Mouse (Mus musculus) v-Abl transformed pro-B cells (cell line): ENCODE measurements around the gene Sp6.

Source experiments
- in situ Hi-C, 2 experiments: fragments of 400-800 bp; cut with MboI; formaldehyde crosslinking; loops; one replicate each; pipeline ENCODE4 v1.15.1; 2025; ENCODE audit not compliant: unreplicated experiment in 2 of 2

The Sp6 gene

DNA sequence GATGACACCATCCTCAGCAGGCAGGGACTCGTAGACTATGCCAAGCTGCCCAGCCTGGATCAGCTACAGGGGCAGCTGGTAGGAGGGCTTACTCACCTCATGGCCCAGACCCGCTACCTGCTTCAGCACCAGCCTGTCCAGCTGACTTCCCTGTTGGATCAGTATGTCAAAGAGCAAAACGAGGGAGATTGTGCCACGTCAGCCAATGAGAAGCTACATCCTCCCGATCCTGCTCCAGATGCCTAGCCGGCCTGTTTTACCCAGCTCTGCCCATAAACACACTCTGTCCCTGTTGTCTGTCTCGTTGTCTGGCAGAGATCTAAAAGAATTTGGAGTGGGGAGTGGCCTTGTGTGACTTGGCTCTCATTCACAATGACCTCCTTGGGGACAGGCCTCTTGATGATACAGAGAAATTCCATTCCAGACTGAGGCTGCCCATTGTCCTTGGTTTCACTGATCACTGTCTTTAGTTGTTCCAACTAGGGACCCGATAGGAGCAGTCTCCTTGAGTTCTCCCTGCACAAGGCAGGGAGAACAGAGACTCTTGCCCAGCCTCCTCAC is 35.0 kb downstream of the Sp6 start:
- in situ Hi-C loops, result loop anchor here in 1 of 2 experiments (10.0 kb wide), 1 partner anchor 273 kb away; the partner anchor contains the start of gene Snx11

DNA sequence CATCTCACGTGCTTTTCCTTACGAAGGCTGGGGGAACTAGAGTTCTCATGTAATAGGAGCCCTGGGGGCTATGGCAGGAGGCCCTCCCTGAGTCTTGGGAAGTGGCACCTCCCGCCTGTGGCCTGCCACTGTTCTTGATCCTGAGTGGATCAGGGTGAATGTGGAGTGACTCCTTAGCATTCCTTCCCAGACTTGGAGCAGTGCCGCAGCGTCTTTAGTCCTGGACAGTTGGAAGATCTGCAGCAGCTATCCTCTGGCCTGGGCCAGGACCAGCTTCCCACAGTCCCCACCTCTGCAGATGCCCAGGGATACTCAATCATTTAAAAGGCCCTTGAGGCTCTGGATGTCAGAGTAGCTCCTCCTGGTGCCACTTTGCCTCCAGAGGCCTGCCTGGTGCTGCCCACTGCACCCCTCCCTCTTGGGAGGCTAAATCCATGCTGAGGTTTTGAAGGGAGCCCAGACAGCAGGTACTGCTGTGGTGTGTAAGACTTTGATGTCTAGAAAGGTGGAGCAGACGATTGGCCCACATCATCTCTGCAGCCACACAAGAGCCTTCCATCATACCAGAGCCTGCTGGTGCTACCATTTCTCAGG is 36.4 kb downstream of the Sp6 start:
- in situ Hi-C loops, result loop anchor here in 1 of 2 experiments (10.0 to 25.0 kb wide), 2 partner anchors 275 to 762 kb away; partner anchors contain the start of genes Hoxb6, Hoxb7, Hoxb8 and Snx11

DNA sequence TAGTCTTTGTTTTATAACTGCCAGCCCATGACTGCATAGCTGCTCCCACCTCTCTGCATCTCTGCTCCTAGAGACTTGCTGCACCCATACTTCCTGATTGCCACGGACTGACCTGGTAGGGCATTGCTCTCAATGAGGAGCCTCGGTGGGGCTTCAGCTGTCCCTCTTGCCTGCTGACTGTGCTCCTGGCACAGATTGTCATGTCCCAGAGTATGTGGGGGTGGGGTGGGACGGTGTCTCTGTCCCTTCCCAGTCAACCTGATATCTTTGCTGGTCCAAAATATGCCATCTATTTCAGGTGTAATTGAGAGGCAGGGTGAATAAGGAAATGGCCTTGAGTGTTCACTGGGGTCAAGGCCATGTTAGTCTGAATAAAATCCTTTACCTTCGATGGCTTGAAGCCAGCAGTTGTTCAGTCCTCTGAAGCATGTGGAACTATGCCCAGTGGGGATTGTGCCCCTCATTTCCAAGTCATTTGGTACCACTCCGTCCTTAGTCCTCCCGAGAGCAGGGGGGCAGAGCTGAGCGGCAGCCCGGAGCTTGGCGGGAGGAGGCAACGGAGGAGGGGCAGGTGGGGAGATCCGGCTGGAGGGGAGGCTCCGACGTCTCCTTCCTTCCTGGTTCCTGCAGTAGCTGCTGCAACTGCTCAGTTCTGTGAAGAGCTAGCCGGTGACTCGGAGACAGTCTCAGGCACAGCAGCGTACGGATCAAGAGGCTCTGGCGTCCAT is 37.2 kb downstream of the Sp6 start, which contains the start of gene Osbpl7:
Gene Osbpl7 (plus strand): TSS at position 413 of the 728 bp plus-strand sequence.
- in situ Hi-C loops, result loop anchor here in 1 of 2 experiments (25.0 kb wide), 1 partner anchor 763 kb away; the partner anchor contains the start of genes Hoxb6, Hoxb7 and Hoxb8

DNA sequence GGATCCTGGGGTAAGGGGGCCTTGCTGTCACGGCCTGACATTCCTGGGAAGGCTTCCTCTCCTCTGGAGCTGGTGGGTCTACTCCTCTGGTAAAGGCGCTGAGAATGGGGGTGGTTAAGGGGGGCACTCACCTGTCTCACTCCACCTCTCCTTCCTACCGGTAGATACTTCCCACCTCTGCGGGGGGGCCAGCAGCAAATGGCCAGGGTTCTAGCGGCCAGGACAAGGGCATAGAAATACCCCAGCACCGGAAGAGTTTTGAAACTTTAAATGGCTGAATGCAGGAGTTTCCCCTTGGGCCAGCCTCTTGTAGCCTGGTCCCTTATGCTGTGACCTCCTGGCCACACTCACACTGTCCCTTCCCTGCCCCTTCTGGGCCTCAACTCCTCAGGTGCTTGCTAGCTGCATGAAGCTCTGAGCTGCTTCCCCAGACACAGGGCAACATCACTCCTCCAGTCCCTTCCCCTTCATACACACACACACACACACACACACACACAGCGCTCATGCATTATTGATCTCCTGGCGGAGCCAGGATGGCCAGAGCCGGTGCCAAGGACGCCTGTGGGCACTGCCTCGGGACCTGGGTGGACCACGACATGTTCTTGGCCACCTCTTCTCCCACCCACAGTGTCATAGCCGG is 37.9 kb downstream of the Sp6 start:
- in situ Hi-C loops, result loop anchor here in 1 of 2 experiments (25.0 kb wide), 1 partner anchor 764 kb away; the partner anchor contains the start of genes Hoxb6, Hoxb7 and Hoxb8

DNA sequence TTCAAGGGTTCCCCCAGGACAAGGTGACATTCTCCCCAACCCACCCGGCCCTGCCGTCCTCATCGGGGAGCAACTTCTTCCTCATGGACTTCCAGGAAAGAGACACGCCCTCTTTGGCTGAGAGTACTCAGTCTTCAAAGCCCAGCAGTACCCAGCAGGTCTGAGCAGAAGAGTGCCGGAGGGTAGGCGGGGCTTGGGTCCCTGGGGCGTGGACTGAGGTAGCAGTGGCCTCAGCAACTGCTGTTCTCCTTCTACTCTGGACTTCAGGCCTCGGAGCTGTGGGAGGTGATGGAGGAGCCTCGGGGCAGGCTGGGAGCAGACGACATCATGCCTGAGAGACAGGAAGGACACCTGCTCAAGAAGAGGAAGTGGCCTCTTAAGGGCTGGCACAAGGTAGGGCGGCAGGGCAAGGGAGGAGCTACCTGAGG is 39.0 kb downstream of the Sp6 start:
- in situ Hi-C loops, result loop anchor here in 1 of 2 experiments (25.0 kb wide), 1 partner anchor 765 kb away; the partner anchor contains the start of genes Hoxb6, Hoxb7 and Hoxb8

DNA sequence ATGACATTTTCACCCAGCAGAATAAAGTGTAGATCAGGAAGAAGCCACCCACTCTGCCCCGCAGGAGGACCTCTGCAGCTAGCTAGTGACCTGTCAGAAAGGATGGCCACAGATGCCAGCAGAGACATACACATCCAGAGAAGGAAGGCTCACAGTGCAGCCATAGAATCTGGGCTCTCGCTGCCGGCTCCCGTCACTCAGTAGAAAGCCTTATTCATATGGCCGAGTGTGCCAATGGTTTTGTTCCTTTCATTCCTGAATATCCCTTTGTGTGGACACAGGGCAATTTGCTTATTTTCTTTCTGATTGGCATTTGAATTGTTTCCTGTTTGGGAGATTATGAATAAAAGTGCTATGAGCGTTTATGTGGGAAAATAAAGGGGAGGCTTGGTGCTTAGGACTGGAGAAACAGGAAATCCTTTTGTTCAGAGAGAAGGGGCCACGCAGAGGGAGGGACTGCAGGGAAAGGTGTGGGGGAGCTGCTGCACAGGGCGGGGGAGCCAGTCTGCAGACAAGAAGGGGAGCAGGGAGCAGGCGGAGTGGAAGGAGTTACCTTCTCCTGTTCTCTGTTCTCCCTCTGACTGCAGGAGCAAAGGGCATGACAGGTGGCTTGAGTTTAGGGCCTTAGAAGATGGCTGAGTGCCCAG is 50.2 kb downstream of the Sp6 start:
- in situ Hi-C loops, result loop anchor here in 1 of 2 experiments (25.0 kb wide), 1 partner anchor 776 kb away; the partner anchor contains the start of genes Hoxb6, Hoxb7 and Hoxb8

DNA sequence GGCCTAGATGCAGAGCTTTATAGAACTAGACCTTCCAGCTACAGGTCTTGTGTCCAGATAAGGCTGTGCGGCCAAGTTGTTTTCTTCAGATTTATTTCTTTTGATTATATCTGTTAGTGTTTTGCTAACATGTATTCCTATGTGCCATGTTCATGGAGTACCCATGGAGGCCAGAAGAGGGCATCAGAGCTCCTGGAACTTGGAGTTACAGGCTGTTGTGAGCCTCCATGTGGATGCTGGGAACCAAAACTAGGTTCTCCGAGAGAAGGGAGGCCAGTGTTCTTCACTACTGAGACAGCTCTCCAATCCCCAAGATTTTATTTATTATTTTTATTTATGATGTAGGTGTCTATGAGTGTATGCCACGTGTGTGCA is 50.7 kb downstream of the Sp6 start:
- in situ Hi-C loops, result loop anchor here in 1 of 2 experiments (25.0 kb wide), 1 partner anchor 777 kb away; the partner anchor contains the start of genes Hoxb6, Hoxb7 and Hoxb8

DNA sequence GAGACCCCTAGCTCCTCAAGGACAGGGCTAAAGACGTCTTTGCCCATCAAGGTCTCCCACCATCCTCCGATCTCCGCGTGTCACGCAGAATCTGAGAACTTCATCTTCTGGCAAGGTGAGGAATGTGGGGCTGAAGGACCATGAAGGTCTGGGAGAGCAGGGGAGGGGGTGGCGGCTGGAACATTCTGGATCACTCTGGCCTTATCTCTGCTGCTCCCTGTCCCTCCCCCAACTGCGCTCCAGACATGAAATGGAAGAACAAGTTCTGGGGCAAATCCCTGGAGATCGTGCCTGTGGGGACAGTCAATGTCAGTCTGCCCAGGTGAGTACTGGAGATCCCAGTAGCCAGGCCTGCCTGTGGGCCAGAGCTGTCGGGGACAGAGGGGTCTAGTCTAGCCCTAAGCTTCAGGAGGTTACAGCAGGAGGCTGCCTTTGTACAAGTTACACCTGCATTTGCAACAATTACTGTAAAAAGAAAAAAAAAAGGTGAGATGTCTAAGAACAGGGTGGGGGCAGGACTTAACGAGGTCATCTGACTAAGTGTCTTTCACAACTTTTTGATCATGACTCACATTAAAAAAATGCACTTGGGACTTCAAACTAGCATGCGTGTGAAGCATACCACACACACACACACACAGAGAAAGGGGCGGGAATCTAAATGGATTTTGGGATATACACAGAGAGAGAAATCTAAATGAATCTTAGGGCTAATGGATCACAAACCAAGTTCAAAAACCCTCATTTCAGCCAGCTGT is 52.5 kb downstream of the Sp6 start:
- in situ Hi-C loops, result loop anchor here in 1 of 2 experiments (25.0 kb wide), 1 partner anchor 778 kb away; the partner anchor contains the start of genes Hoxb6, Hoxb7 and Hoxb8

DNA sequence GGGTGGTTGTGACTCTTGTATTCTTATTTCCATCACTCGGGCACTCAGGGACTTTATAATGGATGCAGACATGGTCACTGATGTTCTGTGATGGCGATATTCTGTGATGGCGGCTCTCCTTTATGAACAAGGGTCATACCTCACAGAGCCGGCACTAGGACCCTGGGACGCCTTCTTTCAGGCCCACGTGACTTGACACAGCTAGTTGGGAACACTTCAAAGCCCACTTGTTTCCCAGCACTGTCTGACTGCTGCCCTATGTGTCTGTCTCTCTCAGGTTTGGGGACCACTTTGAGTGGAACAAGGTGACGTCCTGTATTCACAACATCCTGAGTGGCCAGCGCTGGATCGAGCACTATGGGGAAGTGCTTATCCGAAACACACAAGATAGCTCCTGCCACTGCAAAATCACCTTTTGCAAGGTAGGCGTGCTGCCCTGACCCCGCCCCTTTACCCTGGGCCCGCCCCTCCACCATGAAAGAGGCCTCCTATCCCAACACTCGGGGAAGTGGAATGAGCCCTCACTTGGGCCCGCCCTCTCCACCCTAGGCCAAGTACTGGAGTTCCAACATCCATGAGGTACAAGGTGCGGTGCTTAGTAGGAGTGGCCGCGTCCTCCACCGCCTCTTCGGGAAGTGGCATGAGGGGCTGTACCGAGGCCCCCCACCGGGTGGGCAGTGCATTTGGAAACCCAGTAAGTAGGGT is 53.6 kb downstream of the Sp6 start:
- in situ Hi-C loops, result loop anchor here in 1 of 2 experiments (25.0 kb wide), 1 partner anchor 780 kb away; the partner anchor contains the start of genes Hoxb6, Hoxb7 and Hoxb8

DNA sequence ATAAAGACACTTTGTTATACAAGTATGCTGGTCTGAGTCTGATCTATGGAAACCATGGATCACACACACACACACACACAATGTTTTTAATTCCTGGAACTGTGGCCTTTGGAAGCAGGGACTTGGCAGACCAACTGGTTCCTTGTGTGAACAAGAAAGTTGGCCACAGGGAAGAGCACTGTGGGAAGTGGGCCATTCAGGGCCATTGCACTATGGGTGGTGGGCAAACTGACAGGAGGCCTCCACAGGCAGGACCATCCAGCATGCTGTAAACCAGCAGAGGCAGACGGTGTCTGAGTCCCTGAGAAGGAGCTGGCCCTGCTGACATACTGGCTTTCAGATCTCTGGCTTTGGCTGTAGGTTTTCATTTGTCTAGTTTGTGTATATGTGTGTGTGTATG is 56.1 kb downstream of the Sp6 start:
- in situ Hi-C loops, result loop anchor here in 1 of 2 experiments (25.0 kb wide), 1 partner anchor 782 kb away; the partner anchor contains the start of genes Hoxb6, Hoxb7 and Hoxb8

DNA sequence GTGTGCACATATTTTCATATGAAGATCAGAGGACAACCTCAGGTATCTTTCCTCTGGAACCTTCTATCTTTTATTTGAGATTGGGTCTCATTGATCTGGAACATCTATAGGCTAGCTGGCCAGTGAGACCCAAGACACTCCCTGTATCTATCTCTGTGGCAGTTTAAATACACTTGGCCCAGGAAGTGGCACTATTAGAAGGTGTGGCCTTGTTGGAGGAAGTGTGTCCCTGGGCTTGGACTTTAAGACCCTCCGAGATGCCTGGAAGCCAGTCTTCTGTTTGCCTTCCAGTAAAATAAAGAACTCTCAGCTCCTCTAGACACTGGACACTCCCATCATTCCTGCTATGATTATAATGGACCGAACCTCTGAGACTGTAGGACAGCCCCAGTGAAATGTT is 56.6 kb downstream of the Sp6 start:
- in situ Hi-C loops, result loop anchor here in 1 of 2 experiments (25.0 kb wide), 1 partner anchor 782 kb away; the partner anchor contains the start of genes Hoxb6, Hoxb7 and Hoxb8

DNA sequence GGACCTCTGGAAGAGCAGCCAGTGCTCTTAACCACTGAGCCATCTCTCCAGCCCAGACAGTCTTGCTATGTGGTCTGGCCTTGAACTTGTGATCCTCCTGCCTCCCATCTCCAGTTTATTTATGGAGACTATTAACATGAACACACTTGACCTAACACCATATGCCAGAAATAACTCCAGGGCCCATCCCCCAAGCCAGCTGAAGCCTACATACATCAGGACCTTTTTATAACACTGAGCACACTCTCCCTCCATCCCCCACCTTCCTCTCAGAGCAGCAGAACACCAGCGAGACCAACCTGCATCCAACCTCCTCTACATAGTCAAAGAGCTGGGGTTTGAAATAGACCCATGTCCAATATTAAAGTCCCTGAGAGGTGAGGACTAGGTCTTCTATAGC is 57.9 kb downstream of the Sp6 start:
- in situ Hi-C loops, result loop anchor here in 1 of 2 experiments (25.0 kb wide), 1 partner anchor 784 kb away; the partner anchor contains the start of genes Hoxb6, Hoxb7 and Hoxb8

DNA sequence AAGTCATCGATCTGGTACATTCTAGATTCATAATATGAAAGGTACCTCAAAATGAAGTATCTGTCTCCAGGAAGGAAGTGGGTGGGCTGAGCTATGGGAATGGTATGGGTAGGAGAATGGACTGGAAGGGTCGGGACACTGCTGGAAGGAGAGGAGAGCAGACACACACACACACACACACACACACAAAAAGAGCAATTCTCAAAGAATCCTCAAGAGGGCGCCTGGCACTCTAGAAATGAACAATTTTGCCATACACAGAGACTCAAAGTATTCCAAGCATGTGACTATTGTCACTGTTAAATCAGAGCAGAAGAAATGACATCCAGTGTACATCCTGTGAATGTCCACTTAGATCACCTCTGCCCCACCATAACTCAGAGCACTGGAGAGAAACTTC is 59.3 kb downstream of the Sp6 start:
- in situ Hi-C loops, result loop anchor here in 1 of 2 experiments (25.0 kb wide), 1 partner anchor 785 kb away; the partner anchor contains the start of genes Hoxb6, Hoxb7 and Hoxb8

DNA sequence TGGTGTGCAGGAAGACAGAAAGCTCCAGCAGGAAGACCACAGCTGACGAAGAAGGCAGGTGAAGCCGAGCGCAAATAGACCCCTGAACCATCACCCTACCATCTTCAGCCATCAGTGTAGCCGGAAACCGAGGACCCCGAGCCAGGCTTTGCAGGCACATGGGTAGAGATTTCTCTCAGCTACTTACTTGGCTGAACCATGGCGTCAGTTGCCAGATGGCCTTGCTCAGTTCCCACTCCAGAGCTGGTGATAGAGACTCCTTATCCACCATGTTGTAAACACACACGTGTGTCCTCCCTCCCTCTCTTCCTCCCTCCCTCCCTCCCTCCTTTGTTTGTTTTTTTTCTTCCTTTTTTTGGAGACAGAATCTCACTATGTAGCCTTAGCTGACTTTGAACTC is 61.0 kb downstream of the Sp6 start:
- in situ Hi-C loops, result loop anchor here in 1 of 2 experiments (25.0 kb wide), 1 partner anchor 787 kb away; the partner anchor contains the start of genes Hoxb6, Hoxb7 and Hoxb8
